Mouse (Mus musculus) megakaryocyte progenitor cell, adult 5-6 weeks (primary cell): ENCODE data around the gene Ptprk. TPM values are rescaled to one million over a fixed set of nuclear protein-coding genes. Genes with fewer than 3 reads are reported as not detected.
A peak's percentile ranks its signal among the peaks of the same experiment; 100 is the strongest.

Experiments
- ATAC-seq: replicated peaks from 2 replicates; pipeline ENCODE4 v1.8.0; 2016; ENCODE audit warnings: mild to moderate bottlenecking, moderate TSS enrichment, inconsistent platforms; ENCODE audit not compliant: poor library complexity
- total RNA-seq, 2 experiments: library from RNA; stranded (forward) in 1 of 2; stranded (reverse) in 1 of 2; fragments of 157-497, 149-512 nt in 1 of 2; fragments of 200-1000 nt in 1 of 2; gene quantifications; 2 replicates each; pipeline versions ENCODE4 v1.2.3 to v1.2.4; 2015 to 2017

Ptprk gene
- total RNA-seq, 2 experiments from 2014 or later: 0.33 to 0.35 TPM

DNA sequence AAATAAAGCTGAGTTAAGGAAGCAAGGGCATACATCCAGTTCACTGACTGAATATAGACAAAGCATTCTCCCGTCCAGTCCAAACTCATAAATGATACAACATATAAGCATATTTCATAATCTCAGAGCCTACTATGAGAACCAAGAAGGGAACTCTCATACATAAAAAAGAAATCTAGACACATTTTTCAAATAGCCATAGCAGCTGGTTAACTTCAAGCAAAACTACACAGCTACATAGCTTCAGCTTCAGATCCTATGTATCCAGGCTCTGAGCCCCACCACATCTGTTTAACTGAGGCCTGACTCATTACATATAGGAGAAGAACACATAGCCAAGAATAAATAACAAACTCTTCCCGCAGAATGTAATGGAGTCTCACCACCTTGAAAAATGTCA lies 539.8 kb downstream of the Ptprk start:
- ATAC-seq: no peak

GRCm38 (mm10) chr10:28617203-28617602 lies 542.6 kb downstream of the Ptprk start:
- peak; percentile 71 for ATAC-seq

- ATAC-seq: peak; percentile 86
These were observed 543.4 kb downstream of the Ptprk start for GRCm38 (mm10) chr10:28618002-28618401.

DNA sequence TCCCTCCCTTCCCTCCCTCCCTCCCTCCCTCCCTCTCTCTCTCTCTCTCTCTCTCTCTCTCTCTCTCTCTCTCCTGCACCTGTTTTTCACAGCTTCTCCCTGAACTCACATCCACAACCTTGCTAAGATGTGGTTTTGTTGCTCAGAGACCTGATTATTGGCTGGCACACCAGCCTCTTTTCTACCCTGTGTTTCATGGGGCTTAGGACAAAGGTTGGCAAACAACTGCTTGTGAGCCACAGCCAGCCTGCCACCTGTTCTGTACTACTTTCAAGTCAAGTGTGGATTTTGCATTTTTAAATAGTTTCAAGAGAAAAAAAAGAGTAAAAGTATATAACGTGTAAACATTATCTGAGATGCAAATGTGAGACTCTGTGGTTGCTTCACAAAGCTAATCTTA lies 544.8 kb downstream of the Ptprk start:
- no peak for ATAC-seq

DNA sequence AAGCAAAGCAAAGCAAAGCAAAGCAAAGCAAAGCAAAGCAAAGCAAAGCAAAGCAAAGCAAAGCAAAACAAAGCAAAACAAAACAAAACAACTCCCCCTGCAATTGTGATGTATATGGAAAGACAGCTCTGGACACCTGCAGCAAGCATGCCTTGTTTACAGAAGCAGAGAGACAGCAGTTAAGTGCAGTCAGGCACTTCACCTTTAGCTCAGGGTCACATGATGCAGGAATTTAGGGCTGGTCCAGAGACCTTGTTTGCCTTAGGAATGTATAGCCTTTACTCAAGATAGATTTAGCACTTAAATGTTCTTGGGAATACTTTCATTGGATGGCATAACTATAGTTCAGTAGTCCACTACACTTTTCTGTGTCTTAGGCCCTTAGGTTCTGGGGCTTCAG lies 561.5 kb downstream of the Ptprk start:
- ATAC-seq: no peak

GRCm38 (mm10) chr10:28641887-28642286 lies 567.3 kb downstream of the Ptprk start:
- ATAC-seq: no peak
